Mouse (Mus musculus): Measurements from ENCODE around the gene Lactb. TPM values are rescaled to one million over a fixed set of nuclear protein-coding genes. Genes with fewer than 3 reads are reported as not detected.

Lactb gene
- polyA plus RNA-seq (2015; fragmentation: Nextera tagmentation; extraction: Ambion mirVana), result 19.0 and 20.7 TPM in 2 replicates

DNA sequence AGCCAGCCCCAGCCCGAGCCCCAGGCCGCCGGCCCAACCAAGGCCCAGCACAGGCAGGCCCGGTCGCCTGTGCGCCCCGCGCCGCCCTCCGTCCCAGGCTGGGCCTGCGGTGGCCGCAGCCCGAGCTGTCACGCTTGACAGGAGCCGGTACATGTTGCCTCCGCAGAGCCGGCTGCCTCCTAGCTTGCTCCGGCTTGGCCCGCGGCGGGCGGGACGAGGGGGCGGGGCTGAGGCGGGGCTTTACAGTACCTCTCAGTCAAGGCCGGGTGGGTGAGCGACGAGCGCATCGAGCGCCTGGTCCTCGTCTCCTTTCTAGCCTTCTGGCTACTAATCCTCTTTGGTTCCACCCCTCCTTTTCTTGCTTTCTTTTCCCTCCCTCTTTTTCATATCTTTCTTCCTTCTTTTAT, at the start of gene Lactb:
TSS of gene Lactb (minus strand) at position 246 of the 407 bp plus-strand sequence.

GRCm38 (mm10) chr9:66945647-66946641, 29.3 kb downstream of the Lactb start, which contains the start of gene Rps27l:
Rps27l (plus strand) TSS chr9:66946086.

GRCm38 (mm10) chr9:66919382-66919971, 55.8 kb downstream of the Lactb start, which contains the start of gene Rab8b:
Rab8b (minus strand) TSS chr9:66919687.

Other genes with a start within 250 kb of the Lactb start
- 13.8 and 14.3 TPM in 2 replicates for gene Aph1b, start 180.0 kb downstream of the Lactb start, polyA plus RNA-seq (2015; fragmentation: Nextera tagmentation; extraction: Ambion mirVana)
- 0.36 and 0.61 TPM in 2 replicates for gene Gm10647, start 178.4 kb downstream of the Lactb start, polyA plus RNA-seq (2015; fragmentation: Nextera tagmentation; extraction: Ambion mirVana)
- 5.6 and 6.3 TPM in 2 replicates for gene Aph1c, start 140.8 kb downstream of the Lactb start, polyA plus RNA-seq (2015; fragmentation: Nextera tagmentation; extraction: Ambion mirVana)
- gene Rab8b, start 55.8 kb downstream of the Lactb start, polyA plus RNA-seq (2015; fragmentation: Nextera tagmentation; extraction: Ambion mirVana), result 23.5 and 26.0 TPM in 2 replicates
- gene Rps27l, start 29.4 kb downstream of the Lactb start, polyA plus RNA-seq (2015; fragmentation: Nextera tagmentation; extraction: Ambion mirVana), result 238 and 269 TPM in 2 replicates
- gene Tpm1, start 73.9 kb upstream of the Lactb start, polyA plus RNA-seq (2015; fragmentation: Nextera tagmentation; extraction: Ambion mirVana), result 201 and 227 TPM in 2 replicates